Mouse (Mus musculus): Measurements from ENCODE around the gene Shpk.

The Shpk gene

DNA sequence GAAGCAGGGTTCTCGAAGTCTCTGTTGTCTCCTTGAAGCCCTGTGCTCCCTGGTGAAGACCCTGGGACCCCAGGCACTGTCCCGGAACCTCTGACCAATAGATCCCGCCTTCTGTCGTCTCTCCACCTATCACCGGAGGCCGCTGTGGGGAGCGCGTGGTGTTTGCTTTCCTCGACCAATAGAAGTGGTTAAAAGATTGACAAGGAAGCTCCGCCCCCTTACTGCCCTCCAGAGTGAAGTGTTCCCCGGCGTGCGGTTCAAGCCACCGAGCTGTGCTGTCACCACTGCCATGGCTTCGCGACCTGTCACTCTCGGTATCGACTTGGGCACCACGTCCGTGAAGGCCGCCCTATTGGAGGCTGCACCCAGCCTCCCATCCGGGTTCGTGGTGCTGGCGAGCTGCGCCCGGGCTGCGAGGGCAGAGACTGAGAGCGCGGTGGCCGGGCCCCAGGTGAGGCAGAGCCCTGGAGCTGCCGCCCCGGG is at the start of gene Shpk:
Gene Shpk (plus strand): TSS at position 231 of the 483 bp plus-strand sequence.
- peak; percentile 84 to 91 for DNase-seq (ENCODE audit: low spot score in 2 of 2)

DNA sequence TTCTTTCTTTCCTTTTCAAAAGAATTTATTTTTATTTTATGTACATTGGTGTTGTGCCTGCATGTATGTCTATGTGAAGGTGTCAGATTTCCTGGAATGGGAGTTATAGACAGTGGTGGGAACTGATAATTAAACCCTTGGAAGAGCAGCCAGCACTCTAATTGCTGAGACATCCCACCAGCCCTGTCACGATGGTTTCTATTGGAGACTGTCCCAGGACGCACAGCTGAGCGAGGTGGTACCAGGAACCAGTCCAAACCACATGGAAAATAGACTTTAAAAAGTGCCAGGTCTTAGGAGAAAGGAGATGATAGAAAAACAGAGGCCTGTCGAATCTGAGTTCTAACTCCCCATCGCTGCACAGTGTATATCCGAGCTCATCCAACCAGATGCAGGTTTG is 44.2 kb upstream of the Shpk start:
- no peak for DNase-seq (ENCODE audit: low spot score in 2 of 2)

DNA sequence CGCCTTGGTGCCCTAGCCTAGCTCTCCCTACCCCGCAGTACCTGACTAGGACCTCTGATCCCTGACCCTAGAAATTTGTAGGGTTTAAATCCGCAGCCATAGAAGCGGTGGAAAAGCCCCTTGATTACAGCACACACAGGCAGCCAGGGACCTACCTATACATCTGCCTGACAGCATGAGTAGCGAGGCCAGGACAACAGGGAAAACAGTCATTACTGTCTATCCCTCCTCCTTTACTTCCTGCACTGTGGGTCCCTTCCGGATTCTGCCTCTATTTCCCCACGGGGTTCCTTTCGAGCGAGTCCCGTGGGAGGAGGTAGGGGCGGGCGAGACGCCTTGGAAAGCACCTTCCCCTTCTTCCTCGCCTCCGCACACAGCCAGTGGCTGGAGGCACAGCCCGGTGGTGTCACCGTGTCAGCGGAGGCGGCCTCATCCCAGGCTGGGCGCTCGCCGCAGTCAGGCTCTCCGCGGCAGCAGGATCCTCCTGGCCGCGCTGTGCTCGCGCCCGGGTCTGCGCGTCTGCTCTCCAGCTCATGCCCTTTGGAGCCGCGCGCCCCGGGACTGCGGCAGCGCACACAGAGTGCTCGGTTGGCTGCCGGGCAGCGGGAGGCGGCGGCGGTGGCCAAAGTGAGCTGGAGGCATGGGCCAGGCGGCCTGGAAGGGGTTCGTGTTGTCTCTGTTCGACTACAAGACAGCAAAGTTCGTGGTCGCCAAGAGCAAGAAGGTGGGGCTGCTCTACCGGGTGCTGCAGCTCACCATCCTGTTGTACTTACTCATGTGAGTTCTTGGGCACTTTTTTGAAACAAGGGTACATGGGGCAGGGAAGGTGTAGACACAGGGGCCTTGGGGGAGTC is 39.1 kb upstream of the Shpk start, which contains the start of gene P2rx5:
Gene P2rx5 (plus strand): TSS at position 465 of the 854 bp plus-strand sequence.
- no peak for DNase-seq (ENCODE audit: low spot score in 2 of 2)

GRCm38 (mm10) chr11:73160811-73161200 is 38.5 kb upstream of the Shpk start:
- no peak for DNase-seq (ENCODE audit: low spot score in 2 of 2)

GRCm38 (mm10) chr11:73161616-73162015 is 37.6 kb upstream of the Shpk start:
- no peak for DNase-seq (ENCODE audit: low spot score in 2 of 2)

DNA sequence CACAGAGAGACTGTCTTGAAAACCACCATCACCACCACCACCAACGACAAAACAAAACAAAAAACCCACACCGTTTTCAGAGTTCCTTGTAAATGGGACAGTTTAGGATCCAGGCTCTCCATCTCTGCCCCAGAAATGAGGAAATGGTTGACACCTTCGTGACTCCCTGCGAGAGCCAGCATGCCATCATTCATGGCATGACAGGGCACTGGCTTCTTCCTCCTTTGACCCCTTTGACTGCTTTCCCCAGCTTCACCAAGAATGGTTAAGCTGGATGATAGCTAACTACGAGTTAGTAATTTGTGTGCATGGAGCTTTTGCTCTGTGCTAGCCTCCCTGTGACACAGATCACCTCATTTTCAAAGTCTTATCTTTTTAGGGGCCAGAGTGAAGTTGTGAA is 37.0 kb upstream of the Shpk start:
- no peak for DNase-seq (ENCODE audit: low spot score in 2 of 2)

DNA sequence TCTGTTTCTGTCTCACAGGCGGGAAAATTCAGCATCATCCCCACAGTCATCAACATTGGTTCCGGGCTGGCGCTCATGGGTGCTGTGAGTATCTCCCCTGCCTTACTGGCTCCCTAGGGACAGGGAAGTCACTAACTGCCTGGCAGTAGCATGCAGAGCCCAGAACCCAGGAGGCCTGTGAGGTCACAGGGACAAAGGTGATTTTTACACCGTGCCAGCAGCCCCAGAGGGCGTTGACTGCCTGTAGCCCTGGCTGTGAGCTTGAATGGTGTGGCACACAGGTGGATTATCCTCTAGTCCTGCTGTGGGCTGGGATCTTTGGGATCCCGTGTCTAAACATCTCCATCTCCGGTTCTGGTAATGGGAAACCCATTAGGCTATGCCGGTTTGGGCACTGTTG is 31.2 kb upstream of the Shpk start:
- no peak for DNase-seq (ENCODE audit: low spot score in 2 of 2)

DNA sequence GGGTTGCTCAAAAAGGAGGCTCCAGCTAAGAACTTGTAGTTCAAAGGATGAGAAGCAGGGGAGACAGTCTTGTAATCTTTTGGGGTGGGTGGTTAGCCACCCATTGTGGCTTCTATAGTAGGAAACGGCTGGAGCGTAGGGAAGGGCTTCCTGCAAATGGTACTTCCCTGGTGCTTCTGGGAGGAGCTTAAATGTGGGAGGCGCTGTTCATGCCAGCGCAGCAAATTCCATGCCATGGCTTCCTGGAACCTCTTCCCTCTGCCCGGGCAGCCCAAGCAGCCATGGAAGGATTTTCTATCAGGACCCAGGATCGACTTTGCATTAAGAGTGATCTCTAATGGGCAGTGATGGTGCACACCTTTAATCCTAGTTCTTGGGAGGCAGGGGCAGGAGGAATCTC is 30.7 kb upstream of the Shpk start:
- no peak for DNase-seq (ENCODE audit: low spot score in 2 of 2)

DNA sequence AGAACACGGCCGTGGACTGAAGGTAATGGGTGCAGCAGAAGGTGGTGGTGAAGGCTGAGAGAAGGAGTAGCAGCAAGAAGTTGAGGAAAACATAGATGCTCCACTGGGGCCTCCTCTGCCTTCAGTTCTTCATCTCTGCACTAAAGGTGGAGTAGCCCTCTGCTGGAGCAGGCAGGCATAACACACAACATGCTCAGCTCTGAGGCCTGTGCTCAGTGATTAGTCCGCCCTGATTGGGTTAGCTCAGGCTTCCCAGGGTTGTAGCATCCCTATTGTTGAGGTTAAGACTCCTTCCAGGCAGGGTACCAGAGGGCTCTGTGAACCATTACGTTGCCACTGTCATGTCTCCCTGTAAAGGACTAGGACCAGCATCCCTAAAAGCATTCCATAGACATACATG is 30.0 kb upstream of the Shpk start:
- DNase-seq (ENCODE audit: low spot score in 2 of 2): peak in 1 of 2 experiments; percentile 53

DNA sequence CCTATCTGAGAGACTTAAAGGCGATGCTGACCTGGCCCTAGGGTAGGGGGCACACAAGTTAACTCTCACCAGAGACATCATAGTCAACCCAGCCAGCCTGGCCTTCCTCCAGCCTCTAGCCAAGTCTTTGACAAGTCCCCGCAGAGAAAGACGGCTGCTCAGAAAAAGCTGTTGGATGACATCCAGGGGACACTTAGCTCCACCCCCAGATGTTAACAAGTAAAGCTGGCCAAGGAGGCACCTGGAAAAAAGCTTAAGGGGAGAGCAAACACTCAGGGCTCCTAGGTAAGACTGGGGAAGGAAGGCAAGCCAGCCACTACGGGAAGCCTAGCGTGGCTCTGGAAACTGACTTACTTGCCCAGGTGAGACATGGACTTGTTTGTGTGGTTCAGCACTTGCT is 27.1 kb upstream of the Shpk start:
- no peak for DNase-seq (ENCODE audit: low spot score in 2 of 2)

DNA sequence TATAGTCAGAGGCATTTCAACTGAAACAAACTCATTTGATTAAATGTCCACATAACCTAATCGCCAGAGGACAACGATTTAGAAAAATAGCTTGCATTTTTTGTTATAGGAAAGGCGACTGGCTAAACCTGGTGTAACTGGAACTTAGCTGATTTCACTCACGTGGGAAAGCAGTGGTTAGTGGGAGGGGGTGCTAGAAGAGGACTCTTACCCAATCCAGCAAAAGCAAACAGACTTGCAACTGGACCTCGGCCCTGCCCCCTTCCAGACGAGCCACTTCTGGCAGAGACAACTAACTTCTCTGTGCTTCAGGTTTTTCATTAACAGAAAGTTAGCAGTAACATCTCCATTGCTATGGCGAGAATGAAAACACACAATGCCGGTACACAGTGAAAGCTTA is 23.6 kb upstream of the Shpk start:
- no peak for DNase-seq (ENCODE audit: low spot score in 2 of 2)

DNA sequence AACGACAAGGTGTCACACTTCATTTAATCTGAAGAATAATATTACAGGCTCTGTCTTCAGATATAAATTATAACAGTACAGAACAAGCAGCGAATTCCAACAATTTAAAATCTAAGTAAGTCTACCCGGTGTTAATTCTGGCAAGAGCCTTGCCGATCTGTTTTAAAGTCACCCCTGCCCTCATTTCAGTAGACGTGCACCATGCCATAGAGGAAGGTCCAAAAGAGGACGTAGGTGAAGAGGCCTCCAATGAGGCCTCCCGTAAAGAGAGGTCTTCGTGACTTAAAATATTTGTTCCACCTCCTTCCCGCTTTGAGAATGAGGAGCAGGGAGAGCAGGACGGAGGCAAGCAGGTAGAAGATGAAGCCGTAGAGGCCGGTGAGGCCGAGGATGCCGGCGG is 23.1 kb upstream of the Shpk start:
- no peak for DNase-seq (ENCODE audit: low spot score in 2 of 2)

- peak; percentile 90 to 93 for DNase-seq (ENCODE audit: low spot score in 2 of 2)
These were observed 22.4 kb upstream of the Shpk start, which contains the start of the genes Emc6 and Tax1bp3 for GRCm38 (mm10) chr11:73176608-73177508. Emc6 (minus strand) TSS chr11:73177037. Tax1bp3 (plus strand) TSS chr11:73177083.

DNA sequence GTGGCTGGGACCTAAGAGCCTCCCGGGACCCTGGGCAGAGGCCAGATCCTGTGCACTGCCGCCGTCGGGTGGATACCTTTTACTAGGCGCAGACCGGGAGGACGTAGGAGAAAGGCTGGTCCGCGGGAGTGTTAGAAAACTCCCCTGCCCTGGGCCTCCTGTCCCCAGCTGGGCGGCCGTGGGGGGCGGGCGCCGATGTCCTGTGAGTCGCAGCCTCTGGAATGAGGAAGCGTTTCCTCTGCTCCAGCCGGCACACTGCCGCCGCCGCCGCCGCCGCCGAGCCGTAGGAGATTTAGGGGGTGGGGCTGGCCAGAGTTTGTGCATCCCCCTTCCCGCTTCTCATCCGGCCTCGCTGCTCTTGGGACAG is 21.8 kb upstream of the Shpk start:
- DNase-seq (ENCODE audit: low spot score in 2 of 2): no peak

DNA sequence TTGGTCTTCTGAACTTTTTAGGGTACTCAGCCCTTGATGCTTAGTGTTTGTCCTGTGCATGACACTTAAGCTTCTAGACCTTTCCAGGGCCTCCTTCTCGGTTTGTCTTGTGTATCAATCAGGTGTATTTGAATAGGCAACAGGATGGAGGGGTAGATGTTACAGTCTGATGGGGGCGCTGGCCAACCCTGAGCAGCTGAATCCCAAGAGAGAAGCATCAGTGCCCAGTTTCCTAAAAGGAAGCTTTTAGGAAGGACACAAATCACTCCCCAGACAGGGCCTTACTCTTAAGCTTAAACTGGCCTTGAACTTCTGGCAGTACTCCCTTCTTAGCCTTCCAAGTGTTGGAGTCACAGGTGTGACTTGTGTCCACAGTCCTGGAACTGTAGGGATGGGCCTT is 21.4 kb upstream of the Shpk start:
- DNase-seq (ENCODE audit: low spot score in 2 of 2): no peak

DNA sequence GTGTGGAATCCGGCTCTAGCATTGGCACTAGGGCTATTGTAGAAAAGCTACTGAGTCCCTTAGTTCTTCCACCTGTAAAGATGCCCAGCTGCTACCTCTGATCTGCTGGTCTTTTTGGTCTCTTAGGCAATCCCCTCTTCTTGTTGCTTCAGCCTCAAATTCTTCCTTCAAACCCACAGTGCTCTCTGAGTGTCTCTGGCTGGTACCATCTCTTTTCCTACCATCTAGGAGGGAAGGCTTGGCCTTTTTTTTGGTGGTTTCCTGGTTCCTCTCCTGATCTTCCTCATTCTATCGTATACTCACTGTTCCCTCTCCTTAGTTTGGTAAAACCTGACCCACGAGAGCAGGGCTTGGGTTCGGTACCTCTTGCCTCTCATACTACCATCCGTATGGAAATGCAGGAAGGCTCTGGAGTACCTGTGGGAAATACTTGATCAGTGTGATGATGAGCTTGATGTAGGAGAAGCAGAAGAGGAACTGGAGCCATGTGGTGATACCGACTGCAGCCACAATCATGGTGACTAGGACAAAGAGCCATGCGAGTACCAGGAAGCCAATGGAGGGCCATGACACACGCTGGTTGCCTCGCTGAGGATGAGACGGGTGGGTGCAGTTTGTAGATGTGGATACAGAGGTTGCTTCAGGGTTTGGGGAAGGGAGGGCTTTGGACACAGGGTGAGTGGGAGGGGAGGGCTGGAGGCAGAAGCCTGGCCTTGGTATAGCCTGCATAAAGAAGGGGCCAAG is 13.2 kb upstream of the Shpk start:
- no peak for DNase-seq (ENCODE audit: low spot score in 2 of 2)

GRCm38 (mm10) chr11:73187231-73187630 is 12.0 kb upstream of the Shpk start:
- no peak for DNase-seq (ENCODE audit: low spot score in 2 of 2)

- no peak for DNase-seq (ENCODE audit: low spot score in 2 of 2)
These were observed 6.2 kb upstream of the Shpk start for GRCm38 (mm10) chr11:73193047-73193446.

GRCm38 (mm10) chr11:73194444-73194843 is 4.8 kb upstream of the Shpk start:
- no peak for DNase-seq (ENCODE audit: low spot score in 2 of 2)

- no peak for DNase-seq (ENCODE audit: low spot score in 2 of 2)
These were observed 1.1 kb upstream of the Shpk start for GRCm38 (mm10) chr11:73198190-73198589.

DNA sequence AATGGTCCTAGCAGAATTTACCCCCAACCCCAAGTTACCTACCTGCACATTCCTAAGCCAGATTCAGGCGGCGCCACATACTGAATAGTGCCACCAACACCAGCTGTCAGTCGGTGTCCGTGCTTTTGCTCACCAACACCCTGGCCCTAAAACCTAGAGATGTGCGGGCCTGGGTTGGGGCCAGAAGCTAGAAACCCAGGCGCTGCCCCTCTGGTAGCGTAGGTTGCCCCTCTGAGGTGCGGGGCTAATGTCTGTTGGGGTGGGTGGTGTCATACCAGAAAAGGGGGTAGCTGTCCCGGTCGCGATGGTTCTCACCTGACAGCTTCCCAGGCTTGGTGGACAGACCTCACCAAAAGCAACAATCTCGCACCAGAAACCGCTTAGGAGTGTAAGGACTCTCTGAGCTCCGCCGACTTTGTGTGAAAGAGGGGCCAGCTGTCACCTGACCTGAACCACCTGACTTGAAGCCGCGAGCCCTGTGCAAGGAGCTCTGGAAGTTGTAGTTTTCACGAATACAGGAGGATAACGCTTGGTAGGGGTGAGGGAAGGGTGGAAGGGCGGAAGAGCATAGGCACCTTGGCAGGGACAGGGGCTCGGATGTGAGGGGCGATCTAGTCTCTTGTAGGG is 544 bp upstream of the Shpk start, which contains the start of gene Ctns:
Gene Ctns (minus strand): TSS at position 440 of the 627 bp plus-strand sequence.
- DNase-seq (ENCODE audit: low spot score in 2 of 2): no peak
